Mouse (Mus musculus): ENCODE data around the gene Dstyk.

Dstyk gene

GRCm38 (mm10) chr1:132417319-132418251 is at the start of gene Dstyk:
TSS of gene Dstyk (plus strand) at chr1:132417555.
- DNase-seq (ENCODE audit: low spot score), result peak; percentile 93

GRCm38 (mm10) chr1:132367692-132368506 is 49.5 kb upstream of the Dstyk start:
- peak; percentile 69 for DNase-seq (ENCODE audit: low spot score)

GRCm38 (mm10) chr1:132370681-132371173 is 46.6 kb upstream of the Dstyk start:
- DNase-seq (ENCODE audit: low spot score), result no peak

GRCm38 (mm10) chr1:132371298-132372081 is 45.9 kb upstream of the Dstyk start:
- DNase-seq (ENCODE audit: low spot score), result no peak

GRCm38 (mm10) chr1:132372354-132372753 is 45.0 kb upstream of the Dstyk start:
- DNase-seq (ENCODE audit: low spot score), result no peak

- no peak for DNase-seq (ENCODE audit: low spot score)
Observed at GRCm38 (mm10) chr1:132372896-132373534, 44.3 kb upstream of the Dstyk start.

- DNase-seq (ENCODE audit: low spot score), result peak; percentile 57
Observed at GRCm38 (mm10) chr1:132374140-132374872, 43.0 kb upstream of the Dstyk start.

GRCm38 (mm10) chr1:132374873-132375244 is 42.5 kb upstream of the Dstyk start:
- no peak for DNase-seq (ENCODE audit: low spot score)

- DNase-seq (ENCODE audit: low spot score), result no peak
Observed at GRCm38 (mm10) chr1:132375256-132375655, 42.1 kb upstream of the Dstyk start.

- DNase-seq (ENCODE audit: low spot score), result no peak
Observed at GRCm38 (mm10) chr1:132376211-132377054, 40.9 kb upstream of the Dstyk start.

GRCm38 (mm10) chr1:132377055-132377365 is 40.3 kb upstream of the Dstyk start:
- no peak for DNase-seq (ENCODE audit: low spot score)

- no peak for DNase-seq (ENCODE audit: low spot score)
Observed at GRCm38 (mm10) chr1:132377811-132378210, 39.5 kb upstream of the Dstyk start.

GRCm38 (mm10) chr1:132380550-132381100 is 36.7 kb upstream of the Dstyk start:
- DNase-seq (ENCODE audit: low spot score), result no peak

- DNase-seq (ENCODE audit: low spot score), result no peak
Observed at GRCm38 (mm10) chr1:132381929-132382328, 35.4 kb upstream of the Dstyk start.

- DNase-seq (ENCODE audit: low spot score), result no peak
Observed at GRCm38 (mm10) chr1:132384001-132384554, 33.3 kb upstream of the Dstyk start.

GRCm38 (mm10) chr1:132385266-132385665 is 32.1 kb upstream of the Dstyk start:
- no peak for DNase-seq (ENCODE audit: low spot score)

GRCm38 (mm10) chr1:132385711-132386110 is 31.6 kb upstream of the Dstyk start:
- no peak for DNase-seq (ENCODE audit: low spot score)

GRCm38 (mm10) chr1:132386266-132386665 is 31.1 kb upstream of the Dstyk start:
- DNase-seq (ENCODE audit: low spot score), result no peak

- DNase-seq (ENCODE audit: low spot score), result no peak
Observed at GRCm38 (mm10) chr1:132387943-132388342, 29.4 kb upstream of the Dstyk start.

Measured in ovary, adult 18-20 months (tissue).